Mouse (Mus musculus): Measurements from ENCODE around the gene Olfr143. TPM values are rescaled to one million over a fixed set of nuclear protein-coding genes. Genes with fewer than 3 reads are reported as not detected.

The Olfr143 gene
- polyA plus RNA-seq (2012; rRNA removed; ENCODE audit: low replicate concordance), result not detected in 2 replicates

DNA sequence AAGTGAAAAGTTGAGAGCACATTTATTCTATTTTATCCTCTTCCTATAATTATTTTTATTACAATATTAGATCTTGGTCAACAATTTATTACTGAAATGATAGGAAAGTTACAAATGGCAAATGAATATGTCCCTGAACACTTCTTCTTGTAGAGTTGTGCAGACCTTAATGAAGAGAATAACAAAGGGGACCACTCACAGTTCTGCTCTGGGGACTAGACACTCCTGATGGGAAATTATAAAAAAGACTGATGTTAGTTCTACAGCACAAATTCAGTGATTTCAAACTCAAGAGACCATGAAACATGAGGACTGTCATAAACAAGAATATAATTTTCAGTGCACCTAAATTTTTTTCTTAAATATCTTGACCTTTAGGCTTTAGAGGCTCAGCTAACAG, at the start of gene Olfr143:
Gene Olfr143 (plus strand): TSS at position 301 of the 400 bp plus-strand sequence.

DNA sequence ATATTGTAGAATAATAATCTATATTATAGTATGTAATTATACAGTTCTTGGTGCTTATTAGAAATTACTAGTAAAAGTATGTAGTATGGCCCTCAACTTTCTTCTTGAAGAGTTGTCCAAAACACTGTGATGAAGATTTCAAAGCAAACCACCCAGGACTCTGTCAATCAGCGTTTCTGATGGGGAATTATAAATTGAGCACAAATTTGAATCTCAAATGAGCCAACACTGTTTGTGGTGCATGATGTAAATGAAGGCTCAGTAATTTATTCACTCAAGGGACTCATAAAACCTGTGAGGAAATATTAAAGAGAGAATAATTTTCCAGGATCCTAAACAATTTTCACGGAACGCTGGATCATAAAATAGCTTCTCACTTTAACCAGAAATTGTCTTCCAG, 44.5 kb upstream of the Olfr143 start, which contains the start of gene Olfr893:
Gene Olfr893 (plus strand): TSS at position 301 of the 400 bp plus-strand sequence.

GRCm38 (mm10) chr9:38217755-38218154, 34.8 kb upstream of the Olfr143 start, which contains the start of gene Olfr894:
Olfr894 (plus strand) TSS chr9:38218055.

DNA sequence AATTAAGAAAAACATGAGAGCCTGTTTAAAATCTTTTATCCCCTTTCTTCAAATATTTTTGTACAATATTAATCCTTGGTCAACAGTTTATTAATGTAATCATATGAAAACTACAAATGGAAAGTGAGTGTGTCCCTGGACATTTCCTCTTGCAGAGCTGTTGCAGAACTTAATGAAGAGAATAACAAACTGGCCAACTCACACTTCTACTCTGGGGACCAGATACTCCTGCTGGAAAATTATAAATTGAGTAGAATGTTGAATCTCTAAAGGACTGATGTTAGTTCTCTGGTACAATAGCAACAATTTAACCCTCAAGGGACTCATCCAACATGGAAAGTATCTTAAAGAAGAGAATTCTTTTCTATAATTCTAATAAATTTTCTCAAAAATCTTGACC, 15.0 kb downstream of the Olfr143 start, which contains the start of gene Olfr895:
Gene Olfr895 (plus strand): TSS at position 301 of the 400 bp plus-strand sequence.

DNA sequence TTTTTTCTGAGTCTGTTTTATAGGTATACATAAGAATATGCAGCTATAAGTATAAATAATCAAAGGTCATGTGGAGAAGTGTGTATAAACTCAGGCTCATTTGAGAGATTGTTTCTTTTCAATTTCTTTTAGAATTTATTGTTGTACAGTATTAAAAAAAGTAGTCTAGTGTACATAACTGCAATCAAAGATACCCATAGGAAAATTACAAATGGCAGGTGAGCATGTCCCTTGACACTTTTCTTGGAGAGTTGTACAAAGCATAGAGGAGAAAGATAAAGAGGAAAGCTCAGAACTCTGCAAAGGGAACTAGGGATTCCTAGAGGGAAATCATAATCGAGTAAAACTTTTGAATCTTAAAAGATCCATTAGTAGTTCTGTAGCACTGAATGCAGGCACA, 38.2 kb downstream of the Olfr143 start, which contains the start of gene Olfr896-ps1:
Gene Olfr896-ps1 (plus strand): TSS at position 301 of the 400 bp plus-strand sequence.

Other genes with a start within 250 kb of the Olfr143 start
- not detected in 2 replicates for gene Olfr883, start 227.0 kb upstream of the Olfr143 start, polyA plus RNA-seq (2012; rRNA removed; ENCODE audit: low replicate concordance)
- gene Olfr884, start 206.2 kb upstream of the Olfr143 start, polyA plus RNA-seq (2012; rRNA removed; ENCODE audit: low replicate concordance), result not detected in 2 replicates
- gene Olfr885, start 191.5 kb upstream of the Olfr143 start, polyA plus RNA-seq (2012; rRNA removed; ENCODE audit: low replicate concordance), result not detected in 2 replicates
- not detected in 2 replicates for gene Olfr887, start 168.7 kb upstream of the Olfr143 start, polyA plus RNA-seq (2012; rRNA removed; ENCODE audit: low replicate concordance)
- not detected in 2 replicates for gene Olfr888, start 144.6 kb upstream of the Olfr143 start, polyA plus RNA-seq (2012; rRNA removed; ENCODE audit: low replicate concordance)
- not detected in 2 replicates for gene Olfr889, start 137.6 kb upstream of the Olfr143 start, polyA plus RNA-seq (2012; rRNA removed; ENCODE audit: low replicate concordance)
- gene Olfr890, start 110.3 kb upstream of the Olfr143 start, polyA plus RNA-seq (2012; rRNA removed; ENCODE audit: low replicate concordance), result not detected in 2 replicates
- gene Olfr891, start 72.0 kb upstream of the Olfr143 start, polyA plus RNA-seq (2012; rRNA removed; ENCODE audit: low replicate concordance), result not detected in 2 replicates
- gene Olfr893, start 44.4 kb upstream of the Olfr143 start, polyA plus RNA-seq (2012; rRNA removed; ENCODE audit: low replicate concordance), result not detected in 2 replicates
- gene Olfr894, start 34.7 kb upstream of the Olfr143 start, polyA plus RNA-seq (2012; rRNA removed; ENCODE audit: low replicate concordance), result not detected in 2 replicates
- not detected in 2 replicates for gene Olfr895, start 15.1 kb downstream of the Olfr143 start, polyA plus RNA-seq (2012; rRNA removed; ENCODE audit: low replicate concordance)
- not detected in 2 replicates for gene Olfr896-ps1, start 38.3 kb downstream of the Olfr143 start, polyA plus RNA-seq (2012; rRNA removed; ENCODE audit: low replicate concordance)
- gene Olfr25, start 76.3 kb downstream of the Olfr143 start, polyA plus RNA-seq (2012; rRNA removed; ENCODE audit: low replicate concordance), result not detected in 2 replicates
- not detected in 2 replicates for gene Olfr898, start 95.6 kb downstream of the Olfr143 start, polyA plus RNA-seq (2012; rRNA removed; ENCODE audit: low replicate concordance)
- not detected in 2 replicates for gene Olfr250, start 114.1 kb downstream of the Olfr143 start, polyA plus RNA-seq (2012; rRNA removed; ENCODE audit: low replicate concordance)
- not detected in 2 replicates for gene Olfr251, start 124.3 kb downstream of the Olfr143 start, polyA plus RNA-seq (2012; rRNA removed; ENCODE audit: low replicate concordance)
- gene Olfr147, start 148.9 kb downstream of the Olfr143 start, polyA plus RNA-seq (2012; rRNA removed; ENCODE audit: low replicate concordance), result not detected in 2 replicates
- gene Olfr901, start 176.7 kb downstream of the Olfr143 start, polyA plus RNA-seq (2012; rRNA removed; ENCODE audit: low replicate concordance), result not detected in 2 replicates
- gene Olfr902, start 194.9 kb downstream of the Olfr143 start, polyA plus RNA-seq (2012; rRNA removed; ENCODE audit: low replicate concordance), result not detected in 2 replicates
- gene Olfr904, start 210.4 kb downstream of the Olfr143 start, polyA plus RNA-seq (2012; rRNA removed; ENCODE audit: low replicate concordance), result not detected in 2 replicates
- not detected in 2 replicates for gene Olfr905, start 218.3 kb downstream of the Olfr143 start, polyA plus RNA-seq (2012; rRNA removed; ENCODE audit: low replicate concordance)
- not detected in 2 replicates for gene Olfr906, start 234.3 kb downstream of the Olfr143 start, polyA plus RNA-seq (2012; rRNA removed; ENCODE audit: low replicate concordance)
- not detected in 2 replicates for gene Olfr907, start 243.0 kb downstream of the Olfr143 start, polyA plus RNA-seq (2012; rRNA removed; ENCODE audit: low replicate concordance)

Measured in mammary gland, adult 2 months (tissue).